Mouse (Mus musculus) hindbrain, embryonic 11.5 days (tissue): Measurements from ENCODE around the gene Anln. TPM values are rescaled to one million over a fixed set of nuclear protein-coding genes. Genes with fewer than 3 reads are reported as not detected.
"Not testable (repeated sequence)": the region's sequence is repeated elsewhere in the genome, so short reads cannot be mapped to it uniquely, and the experiment has no call there.

Experiments
- ATAC-seq: fragments of 200-750 bp; cut with Nextera tagmentation; 2 replicates; pipeline ENCODE4 v1.8.0; 2017; ENCODE audit warnings: mild to moderate bottlenecking, moderate TSS enrichment, moderate library complexity; ENCODE audit not compliant: low FRiP score
- DNase-seq: peaks from one replicate; pipeline ENCODE4 v3.0.0-alpha.2; 2015; ENCODE audit warnings: low spot score
- H3K27ac ChIP-seq: fragments of 300-500 bp; sonication (generic); 2 replicates; pipeline ENCODE4 v1.5.1; 2014; ENCODE audit warnings: mild to moderate bottlenecking, low read depth, low read length
- H3K27me3 ChIP-seq: fragments of 300-500 bp; sonication (generic); 2 replicates; pipeline ENCODE4 v1.6.1; 2014; ENCODE audit warnings: mild to moderate bottlenecking, low read length, moderate library complexity, mixed read lengths; ENCODE audit not compliant: control insufficient read depth, insufficient read depth
- H3K36me3 ChIP-seq: fragments of 300-500 bp; sonication (generic); 2 replicates; pipeline ENCODE4 v1.6.1; 2014; ENCODE audit warnings: mild to moderate bottlenecking, low read length, moderate library complexity, mixed read lengths; ENCODE audit not compliant: control insufficient read depth, insufficient read depth
- H3K4me1 ChIP-seq: fragments of 300-500 bp; sonication (generic); replicated peaks from 2 replicates; pipeline ENCODE4 v1.6.1; 2014; ENCODE audit warnings: low read length, mixed read lengths; ENCODE audit not compliant: control insufficient read depth, insufficient read depth
- H3K4me2 ChIP-seq: fragments of 300-500 bp; sonication (generic); replicated peaks from 2 replicates; pipeline ENCODE4 v1.6.1; 2014; ENCODE audit warnings: mild to moderate bottlenecking, low read depth, low read length
- H3K4me3 ChIP-seq: fragments of 300-500 bp; sonication (generic); 2 replicates; pipeline ENCODE4 v1.5.1; 2014; ENCODE audit warnings: low read depth, low read length
- H3K9ac ChIP-seq: fragments of 300-500 bp; sonication (generic); 2 replicates; pipeline ENCODE4 v1.6.1; 2014; ENCODE audit warnings: low read depth, low read length
- H3K9me3 ChIP-seq: fragments of 300-500 bp; sonication (generic); 2 replicates; pipeline ENCODE4 v1.6.1; 2016; ENCODE audit warnings: low read length; ENCODE audit not compliant: control insufficient read depth
- whole genome bisulfite sequencing: fragments of 180-500 bp; shearing (Covaris S2); extraction: QIAGEN DNeasy Blood & Tissue Kit; methylation state at CpG from one replicate; pipeline ENCODE4 v1.1.7; 2014; 5-methylcytosine and 5-hydroxymethylcytosine counted together
- polyA plus RNA-seq: library from polyadenylated mRNA; unstranded; fragments of >200 nt; fragmentation: Nextera tagmentation; extraction: Ambion mirVana; gene quantifications from 2 replicates; pipeline ENCODE4 v1.2.1, GENCODE M21; 2014

Gene Anln
- polyA plus RNA-seq, 1 experiment from 2014 or later = 34.0 TPM

GRCm38 (mm10) chr9:22322381-22323211, 66.4 kb downstream of the Anln start:
- Histone ChIP-seq H3K9ac (no peak overlapping the region), H3K9me3 (no peaks in the 10 kb centered on the region), H3K36me3 (no peaks in the 10 kb centered on the region), H3K4me3 (no peak overlapping the region), H3K4me2 (no peak overlapping the region), H3K4me1 (peaks cover 3% of the 10 kb centered on the region; the same call in 1 of the 2 replicates), H3K27me3 (no peaks in the 10 kb centered on the region), H3K27ac (no peak overlapping the region)
- WGBS = 81% methylated on average over 8 of the region's 8 CpGs
- DNase-seq (no peak), ATAC-seq (no peak)

DNA sequence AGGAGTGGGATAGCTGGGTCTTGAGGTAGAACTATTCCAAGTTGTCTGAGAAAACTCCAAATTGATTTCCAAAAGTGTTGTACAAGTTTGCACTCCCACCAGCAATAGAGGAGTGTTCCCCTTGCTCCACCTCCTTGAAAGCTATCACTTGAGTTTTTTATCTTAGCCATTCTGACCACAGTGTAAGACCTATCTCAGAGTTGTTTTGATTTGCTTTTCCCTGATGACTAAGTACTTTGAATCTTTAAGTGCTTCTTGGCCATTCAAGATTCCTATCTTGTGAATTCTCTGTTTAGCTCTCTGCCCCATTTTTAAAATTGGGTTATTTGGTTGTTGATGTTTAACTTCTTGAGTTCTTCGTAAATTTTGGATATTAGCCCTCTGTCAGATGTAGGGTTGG, 69.9 kb downstream of the Anln start:
- Histone ChIP-seq H3K9ac (no peak overlapping the region), H3K9me3 (no peaks in the 10 kb centered on the region), H3K4me3 (no peak overlapping the region), H3K27ac (no peak overlapping the region), H3K36me3 (no peaks in the 10 kb centered on the region), H3K27me3 (no peaks in the 10 kb centered on the region), H3K4me2 (no peak overlapping the region), H3K4me1 (no peaks in the 10 kb centered on the region)
- 94% methylated on average over 1 of the region's 1 CpGs for WGBS
- DNase-seq = no peak
- ATAC-seq = no peak

DNA sequence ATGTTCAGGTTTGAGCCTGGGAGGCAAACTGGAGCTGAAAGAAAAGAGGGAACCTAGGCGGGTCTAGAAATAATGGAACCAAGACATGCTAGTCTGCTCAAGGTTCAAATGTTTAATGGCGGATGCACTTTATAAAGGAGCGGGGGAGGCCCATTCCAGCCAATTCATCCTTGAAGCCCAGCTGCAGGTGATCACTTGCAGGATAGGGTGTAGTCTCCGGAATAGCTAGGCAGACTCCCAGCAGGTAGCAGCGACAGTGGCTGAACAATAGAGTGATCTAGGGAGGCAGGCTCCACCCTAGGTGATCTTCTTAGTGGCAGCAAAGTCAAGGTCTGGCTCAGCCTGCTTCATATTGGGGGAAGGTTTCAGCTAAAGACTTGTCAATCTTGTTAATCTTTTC, 72.9 kb downstream of the Anln start:
- ATAC-seq, H3K4me1 ChIP-seq, H3K27me3 ChIP-seq, H3K27ac ChIP-seq, H3K4me2 ChIP-seq, H3K9ac ChIP-seq, H3K4me3 ChIP-seq, H3K36me3 ChIP-seq, H3K9me3 ChIP-seq, DNase-seq: not testable (repeated sequence)
- WGBS = 68% methylated on average over 5 of the region's 5 CpGs

- Histone ChIP-seq H3K9me3 (no peaks in the 10 kb centered on the region), H3K36me3 (no peaks in the 10 kb centered on the region), H3K4me1 (no peaks in the 10 kb centered on the region), H3K27me3 (no peaks in the 10 kb centered on the region), H3K4me3 (no peak overlapping the region), H3K4me2 (no peak overlapping the region), H3K9ac (no peak overlapping the region), H3K27ac (no peak overlapping the region)
- ATAC-seq (no peak), DNase-seq (no peak)
- 88% methylated on average over 3 of the region's 3 CpGs for WGBS
Measured at GRCm38 (mm10) chr9:22314066-22314465, 74.9 kb downstream of the Anln start.

DNA sequence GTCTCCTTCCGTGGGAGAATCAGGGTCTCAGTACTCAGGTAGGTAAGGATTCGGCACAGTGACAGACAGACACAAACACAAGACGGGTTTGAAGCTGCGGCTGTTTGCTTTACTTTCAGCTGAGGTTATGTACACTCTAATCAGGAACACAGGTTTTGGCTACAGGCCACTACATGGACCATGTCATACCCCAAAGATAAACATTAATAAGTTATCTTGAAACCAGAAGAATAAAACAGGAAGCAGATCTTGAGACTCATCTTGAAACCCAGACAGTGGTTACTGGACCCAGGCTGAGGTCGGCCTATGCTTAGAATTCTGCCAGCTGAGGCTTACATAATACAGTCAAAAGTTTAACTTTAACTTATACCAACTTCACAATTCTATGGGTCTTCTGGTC, 75.8 kb downstream of the Anln start:
- ATAC-seq (no peak), DNase-seq (no peak)
- Histone ChIP-seq H3K27me3 (no peaks in the 10 kb centered on the region), H3K9me3 (no peaks in the 10 kb centered on the region), H3K4me3 (no peak overlapping the region), H3K4me1 (no peaks in the 10 kb centered on the region), H3K36me3 (no peaks in the 10 kb centered on the region), H3K4me2 (no peak overlapping the region), H3K9ac (no peak overlapping the region), H3K27ac (no peak overlapping the region)
- 91% methylated on average over 5 of the region's 5 CpGs for WGBS

DNA sequence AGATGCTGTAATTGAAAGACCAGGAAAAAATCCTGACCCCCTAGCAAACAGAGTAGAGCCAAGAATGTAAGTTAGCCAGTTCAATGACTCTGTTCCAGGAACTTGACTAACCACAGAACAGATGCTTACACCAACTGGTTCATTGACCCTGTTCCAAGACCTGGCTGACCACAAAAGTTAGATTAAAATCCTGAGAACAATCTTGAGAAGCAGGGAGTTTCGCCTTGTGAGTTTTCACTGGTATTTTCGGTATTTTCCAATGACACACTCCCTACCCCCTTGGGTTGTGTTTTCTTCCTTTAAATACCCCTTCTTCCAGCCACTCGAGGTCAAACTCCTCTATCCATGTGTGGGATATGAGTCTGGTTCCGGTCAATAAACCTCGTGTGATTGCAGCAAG, 79.3 kb downstream of the Anln start:
- Histone ChIP-seq H3K9ac (no peak overlapping the region), H3K36me3 (peaks cover 2% of the 10 kb centered on the region; the same call in 1 of the 2 replicates), H3K4me3 (no peak overlapping the region), H3K4me2 (no peak overlapping the region), H3K27ac (no peak overlapping the region), H3K9me3 (no peaks in the 10 kb centered on the region), H3K27me3 (no peaks in the 10 kb centered on the region), H3K4me1 (no peaks in the 10 kb centered on the region; the same call in 1 of the 2 replicates)
- ATAC-seq = no peak
- DNase-seq = no peak
- WGBS = 88% methylated on average over 5 of the region's 5 CpGs

DNA sequence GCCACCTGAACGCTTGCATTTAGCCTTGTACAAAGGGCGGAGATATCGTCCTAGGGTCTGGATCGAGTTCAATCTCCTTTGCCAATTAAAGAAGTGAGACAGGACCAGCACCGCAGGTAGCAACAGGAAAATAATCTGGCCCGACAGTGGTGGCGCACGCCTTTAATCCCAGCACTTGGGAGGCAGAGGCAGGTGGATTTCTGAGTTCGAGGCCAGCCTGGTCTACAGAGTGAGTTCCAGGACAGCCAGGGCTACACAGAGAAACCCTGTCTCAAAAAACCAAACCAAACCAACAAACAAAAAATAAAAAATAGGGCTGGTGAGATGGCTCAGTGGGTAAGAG, 81.1 kb downstream of the Anln start:
- peak overlapping the region; percentile 66; the same call in 1 of the 2 replicates for H3K27ac ChIP-seq
- H3K4me3 ChIP-seq = peak overlapping the region; percentile 71
- peaks cover 16% of the 10 kb centered on the region for H3K36me3 ChIP-seq
- DNase-seq, ATAC-seq, H3K27me3 ChIP-seq, H3K4me1 ChIP-seq, H3K9me3 ChIP-seq: not testable (repeated sequence)
- peak overlapping the region; percentile 76 for H3K4me2 ChIP-seq
- WGBS = 12% methylated on average over 9 of the region's 9 CpGs
- H3K9ac ChIP-seq = peak overlapping the region; percentile 34; the same call in 1 of the 2 replicates

DNA sequence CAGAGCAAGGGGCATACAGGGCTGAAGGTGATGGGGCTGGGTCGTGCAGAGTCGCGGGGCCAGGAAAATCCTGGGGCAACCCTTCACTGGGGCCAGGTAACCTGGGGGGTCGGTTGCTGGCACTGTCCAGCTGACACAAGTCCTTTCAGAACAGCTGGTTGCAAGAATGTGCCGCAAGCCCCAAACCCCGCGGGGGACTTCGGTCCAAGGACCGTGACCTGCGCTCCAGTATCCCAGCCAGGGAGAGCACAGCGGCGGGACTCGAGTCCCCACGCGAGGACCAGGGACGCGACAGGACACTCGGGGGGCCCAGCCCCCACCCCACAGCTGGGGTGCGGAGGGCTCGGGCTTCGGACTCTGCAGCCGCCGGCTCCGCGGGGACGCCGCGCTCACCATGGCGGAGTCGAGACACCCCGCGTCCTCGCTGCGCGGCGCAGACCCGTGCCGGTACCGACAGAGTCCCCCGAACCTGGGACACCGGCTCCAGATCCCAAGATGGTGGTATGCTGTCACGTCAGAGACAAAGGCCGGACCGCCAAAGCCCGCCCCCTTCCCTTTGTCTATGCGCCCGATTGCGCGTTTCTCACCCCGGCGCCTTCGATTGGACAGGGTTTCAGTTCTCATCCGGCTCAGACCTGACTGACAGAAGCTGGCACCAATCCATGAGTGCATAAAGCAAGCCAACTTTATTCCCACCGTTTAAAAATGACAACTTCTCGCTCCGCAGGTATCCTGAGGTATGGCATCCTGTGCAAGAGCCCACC, 81.7 kb downstream of the Anln start, which contains the start of gene Zfp810:
TSS of gene Zfp810 (minus strand) at position 493 of the 764 bp plus-strand sequence.
- DNase-seq (peak; percentile 95), ATAC-seq (peak; percentile 99)
- H3K4me1 ChIP-seq = no peaks in the 10 kb centered on the region; the same call in 1 of the 2 replicates
- peak within 1 kb of the TSS; percentile 76 for H3K4me2 ChIP-seq
- peaks cover 16% of the 10 kb centered on the region for H3K36me3 ChIP-seq
- under 1% methylated on average over 54 of the region's 56 CpGs for WGBS
- peak within 1 kb of the TSS; percentile 71 for H3K4me3 ChIP-seq
- peak within 1 kb of the TSS; percentile 66 for H3K27ac ChIP-seq
- no peaks in the 10 kb centered on the region for H3K27me3 ChIP-seq
- no peaks in the 10 kb centered on the region for H3K9me3 ChIP-seq
- H3K9ac ChIP-seq = peak within 1 kb of the TSS; percentile 91
